Mouse (Mus musculus) liver, adult 2 months (tissue): ENCODE measurements around the gene Spag5.

Source experiments
- CTCF ChIP-seq: fragments of 200-500 bp; IDR thresholded peaks from 2 replicates; pipeline ENCODE4 v1.5.1; 2011; ENCODE audit warnings: low read depth, low read length, control low read depth
- POLR2A ChIP-seq: fragments of 200-500 bp; IDR thresholded peaks from 2 replicates; pipeline ENCODE4 v1.6.1; 2011; ENCODE audit warnings: low read length, control low read depth; ENCODE audit not compliant: insufficient read depth; ENCODE audit errors: extremely low read depth

- TF ChIP-seq CTCF (no peak), POLR2A (no peak)
Observed at GRCm38 (mm10) chr11:78347908-78348307, 46.6 kb downstream of the Spag5 start.
